Mouse (Mus musculus) ES-E14 (cell line): ENCODE results near the gene Tnfaip1.

Experiments used
- HCFC1 ChIP-seq: IDR thresholded peaks from 2 replicates; pipeline ENCODE4 v1.6.1; 2012; ENCODE audit warnings: low read length, inconsistent platforms, borderline replicate concordance; ENCODE audit not compliant: insufficient read depth
- ZC3H11A ChIP-seq: IDR thresholded peaks from 2 replicates; pipeline ENCODE4 v1.6.1; 2012; ENCODE audit warnings: low read depth, mild to moderate bottlenecking, inconsistent platforms, low read length, borderline replicate concordance

GRCm38 (mm10) chr11:78569806-78570205 is 33.7 kb upstream of the Tnfaip1 start:
- TF ChIP-seq ZC3H11A (no peak), HCFC1 (no peak)
